Mouse (Mus musculus) neural tube, embryonic 12.5 days (tissue): ENCODE results near the gene Atp23. TPM values are rescaled to one million over a fixed set of nuclear protein-coding genes. Genes with fewer than 3 reads are reported as not detected.

Source experiments
- ATAC-seq: fragments of 200-750 bp; cut with Nextera tagmentation; 2 replicates; pipeline ENCODE4 v1.8.0; 2017; ENCODE audit warnings: low read depth, mild to moderate bottlenecking, moderate TSS enrichment, moderate library complexity; ENCODE audit not compliant: low FRiP score
- H3K27ac ChIP-seq: fragments of 300-500 bp; sonication (generic); 2 replicates; pipeline ENCODE4 v1.5.1; 2016
- H3K27me3 ChIP-seq: fragments of 300-500 bp; sonication (generic); replicated peaks from 2 replicates; pipeline ENCODE4 v1.6.1; 2016; ENCODE audit warnings: mild to moderate bottlenecking
- H3K36me3 ChIP-seq: fragments of 300-500 bp; sonication (generic); 2 replicates; pipeline ENCODE4 v1.6.1; 2016; ENCODE audit warnings: mild to moderate bottlenecking
- H3K4me1 ChIP-seq: fragments of 300-500 bp; sonication (generic); 2 replicates; pipeline ENCODE4 v1.6.1; 2016
- H3K4me2 ChIP-seq: fragments of 300-500 bp; sonication (generic); replicated peaks from 2 replicates; pipeline ENCODE4 v1.6.1; 2016; ENCODE audit warnings: mild to moderate bottlenecking
- H3K4me3 ChIP-seq: fragments of 300-500 bp; sonication (generic); 2 replicates; pipeline ENCODE4 v1.5.1; 2016
- H3K9ac ChIP-seq: fragments of 300-500 bp; sonication (generic); 2 replicates; pipeline ENCODE4 v1.6.1; 2016; ENCODE audit warnings: mild to moderate bottlenecking
- H3K9me3 ChIP-seq: fragments of 300-500 bp; sonication (generic); 2 replicates; pipeline ENCODE4 v1.6.1; 2016; ENCODE audit warnings: mild to moderate bottlenecking
- WGBS: fragments of 180-500 bp; shearing (Covaris S2); methylation state at CpG from one replicate; pipeline ENCODE4 v1.1.7; 2016; 5-methylcytosine and 5-hydroxymethylcytosine counted together
- polyA plus RNA-seq: library from polyadenylated mRNA; unstranded; fragments of >200 nt; fragmentation: Nextera tagmentation; extraction: Ambion mirVana; gene quantifications from 2 replicates; pipeline ENCODE4 v1.2.1, GENCODE M21; 2016

Atp23 gene
- polyA plus RNA-seq, 1 experiment from 2014 or later: 13.1 TPM

DNA sequence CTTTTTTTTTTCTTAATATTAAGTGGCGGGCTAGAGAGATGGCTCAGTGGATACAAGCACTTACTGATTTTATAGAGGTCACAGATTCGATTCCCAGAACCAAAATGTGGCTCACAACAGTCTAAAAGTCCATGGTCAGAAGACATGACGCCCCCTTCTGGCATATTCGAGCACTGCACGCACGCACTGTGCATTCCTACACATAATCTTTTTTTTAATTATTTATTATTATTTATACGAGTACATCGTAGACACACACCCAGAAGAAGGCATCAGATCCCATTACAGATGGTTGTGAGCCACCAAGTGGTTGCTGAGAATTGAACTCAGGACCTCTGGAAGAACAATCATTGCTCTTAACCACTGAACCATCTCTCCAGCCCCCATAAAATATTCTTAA is 3.9 kb upstream of the Atp23 start:
- Histone ChIP-seq H3K4me2 (peak overlapping the region; percentile 75), H3K27ac (no peak overlapping the region), H3K27me3 (no peaks in the 10 kb centered on the region), H3K36me3 (no peaks in the 10 kb centered on the region), H3K9me3 (no peaks in the 10 kb centered on the region), H3K9ac (no peak overlapping the region), H3K4me3 (peak overlapping the region; percentile 43; the same call in 1 of the 2 replicates), H3K4me1 (0 out of 2 replicates have a peak, but pooled peaks cover 9% of the 10 kb centered on the region)
- ATAC-seq: no peak
- WGBS: 65% methylated on average over 8 of the region's 8 CpGs

DNA sequence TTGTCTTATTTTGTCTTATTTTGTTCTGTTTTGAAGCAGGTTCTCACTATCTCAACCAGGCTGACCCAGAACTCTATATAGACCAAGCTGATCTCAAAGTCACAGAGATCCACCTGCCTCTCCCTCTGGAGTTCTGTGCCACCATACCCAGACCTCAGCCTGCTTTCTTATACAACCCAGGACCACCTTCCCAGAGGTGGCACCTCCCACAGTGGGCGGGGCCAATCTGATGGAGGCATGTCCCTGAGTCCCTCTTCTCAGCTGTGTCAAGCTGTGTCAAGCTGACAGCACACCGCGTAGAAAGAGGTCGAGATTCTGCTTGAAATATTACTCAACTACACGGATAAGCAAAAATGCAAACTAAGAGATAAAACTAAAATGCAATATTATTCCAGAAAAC is 3.1 kb upstream of the Atp23 start:
- Histone ChIP-seq H3K4me2 (no peak overlapping the region), H3K36me3 (no peaks in the 10 kb centered on the region), H3K27ac (no peak overlapping the region), H3K27me3 (no peaks in the 10 kb centered on the region), H3K9ac (no peak overlapping the region), H3K4me3 (no peak overlapping the region), H3K4me1 (0 out of 2 replicates have a peak, but pooled peaks cover 9% of the 10 kb centered on the region), H3K9me3 (no peaks in the 10 kb centered on the region)
- ATAC-seq: no peak
- WGBS: 31% methylated on average over 5 of the region's 5 CpGs

DNA sequence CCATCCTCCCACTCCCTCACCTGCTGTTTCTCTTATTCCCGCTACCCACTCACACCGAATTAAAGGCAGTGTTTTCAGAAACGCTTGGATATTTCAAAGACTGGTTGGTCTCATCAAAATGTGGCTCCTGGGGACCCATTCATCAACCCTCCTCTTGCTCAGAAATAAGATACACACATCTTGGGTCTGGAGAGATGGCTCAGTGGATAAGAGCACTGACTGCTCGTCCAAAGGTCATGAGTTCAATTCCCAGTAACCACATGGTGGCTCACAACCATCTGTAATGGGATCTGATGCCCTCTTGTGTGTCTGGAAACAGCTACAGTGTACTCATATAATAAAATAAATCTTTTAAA is 311 bp upstream of the Atp23 start:
- whole genome bisulfite sequencing: under 1% methylated on average over 4 of the region's 4 CpGs
- peak overlapping the region; percentile 69 for H3K4me3 ChIP-seq
- 0 out of 2 replicates have a peak, but pooled peaks cover 9% of the 10 kb centered on the region for H3K4me1 ChIP-seq
- ATAC-seq: peak; percentile 26
- no peaks in the 10 kb centered on the region for H3K36me3 ChIP-seq
- peak overlapping the region; percentile 99 for H3K4me2 ChIP-seq
- H3K9ac ChIP-seq: peak overlapping the region; percentile 68
- no peaks in the 10 kb centered on the region for H3K27me3 ChIP-seq
- no peaks in the 10 kb centered on the region for H3K9me3 ChIP-seq
- no peak overlapping the region for H3K27ac ChIP-seq

DNA sequence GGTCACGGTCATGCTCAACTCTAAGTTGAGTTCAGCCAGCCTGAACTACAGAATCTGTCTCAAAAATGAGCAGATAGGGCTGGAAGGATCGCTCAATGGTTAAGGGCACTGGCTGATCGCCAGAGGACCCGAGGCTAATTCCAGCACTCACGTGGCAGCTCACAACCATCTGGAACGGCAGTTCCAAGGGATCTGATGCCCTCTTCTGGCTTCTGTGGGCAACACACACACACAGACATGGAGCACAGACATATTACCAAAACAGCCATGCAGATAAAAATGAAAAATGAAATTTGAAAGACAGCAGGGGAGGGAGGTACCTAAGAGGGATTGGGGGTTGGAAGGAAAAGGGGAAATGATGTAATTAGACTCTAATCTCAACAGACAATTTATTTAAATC is 5.3 kb downstream of the Atp23 start:
- WGBS: 39% methylated on average over 6 of the region's 6 CpGs
- H3K27me3 ChIP-seq: no peaks in the 10 kb centered on the region
- H3K27ac ChIP-seq: no peak overlapping the region
- H3K4me2 ChIP-seq: no peak overlapping the region
- no peak overlapping the region for H3K9ac ChIP-seq
- H3K4me1 ChIP-seq: 0 out of 2 replicates have a peak, but pooled peaks cover 6% of the 10 kb centered on the region
- no peak overlapping the region for H3K4me3 ChIP-seq
- peaks cover 17% of the 10 kb centered on the region for H3K36me3 ChIP-seq
- no peak for ATAC-seq
- H3K9me3 ChIP-seq: no peaks in the 10 kb centered on the region

DNA sequence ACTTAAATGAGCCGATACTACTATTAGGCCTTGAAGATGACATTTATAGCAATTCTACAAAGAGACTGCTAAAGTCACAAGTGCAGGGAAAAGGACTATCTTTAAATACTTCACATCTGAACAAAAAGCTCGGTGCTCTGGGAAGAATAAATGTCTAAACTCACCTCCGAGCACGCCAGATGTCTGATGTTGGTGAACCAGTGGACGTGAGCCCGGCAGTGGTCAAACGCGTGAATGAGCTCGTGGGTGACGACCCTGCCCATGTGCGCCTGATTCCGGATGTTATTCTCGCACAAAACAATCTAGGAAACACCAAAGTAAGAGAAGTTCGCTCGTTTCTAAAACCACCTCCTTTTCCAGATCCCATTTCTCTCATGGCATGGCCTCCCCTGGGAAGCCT is 7.1 kb downstream of the Atp23 start:
- H3K36me3 ChIP-seq: peaks cover 35% of the 10 kb centered on the region
- WGBS: 96% methylated on average over 15 of the region's 15 CpGs
- no peaks in the 10 kb centered on the region for H3K4me1 ChIP-seq
- ATAC-seq: no peak
- H3K27me3 ChIP-seq: no peaks in the 10 kb centered on the region
- no peaks in the 10 kb centered on the region for H3K9me3 ChIP-seq
- H3K27ac ChIP-seq: no peak overlapping the region
- H3K9ac ChIP-seq: no peak overlapping the region
- H3K4me3 ChIP-seq: no peak overlapping the region
- no peak overlapping the region for H3K4me2 ChIP-seq

DNA sequence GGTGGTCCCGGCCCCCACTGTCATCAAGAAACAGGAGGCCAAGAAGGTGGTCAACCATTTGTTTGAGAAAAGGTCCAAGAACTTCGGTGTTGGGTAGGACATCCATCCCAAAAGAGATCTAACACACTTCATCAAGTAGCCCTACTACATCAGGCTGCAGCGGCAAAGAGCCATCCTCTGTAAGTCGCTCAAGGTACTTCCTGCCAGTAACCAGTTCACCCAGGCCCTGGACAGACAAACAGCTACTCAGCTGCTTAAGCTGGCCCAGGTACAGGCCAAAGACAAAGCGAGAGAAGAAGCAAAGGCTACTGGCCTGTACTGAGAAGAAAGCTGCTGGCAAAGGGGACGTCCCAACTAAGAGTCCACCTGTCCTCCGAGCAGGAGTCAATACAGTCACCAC is 8.0 kb downstream of the Atp23 start:
- ATAC-seq: no peak
- no peaks in the 10 kb centered on the region for H3K9me3 ChIP-seq
- no peak overlapping the region for H3K9ac ChIP-seq
- H3K4me1 ChIP-seq: no peaks in the 10 kb centered on the region
- no peak overlapping the region for H3K27ac ChIP-seq
- H3K27me3 ChIP-seq: no peaks in the 10 kb centered on the region
- H3K4me2 ChIP-seq: no peak overlapping the region
- peaks cover 44% of the 10 kb centered on the region for H3K36me3 ChIP-seq
- no peak overlapping the region for H3K4me3 ChIP-seq
- 98% methylated on average over 7 of the region's 7 CpGs for WGBS

DNA sequence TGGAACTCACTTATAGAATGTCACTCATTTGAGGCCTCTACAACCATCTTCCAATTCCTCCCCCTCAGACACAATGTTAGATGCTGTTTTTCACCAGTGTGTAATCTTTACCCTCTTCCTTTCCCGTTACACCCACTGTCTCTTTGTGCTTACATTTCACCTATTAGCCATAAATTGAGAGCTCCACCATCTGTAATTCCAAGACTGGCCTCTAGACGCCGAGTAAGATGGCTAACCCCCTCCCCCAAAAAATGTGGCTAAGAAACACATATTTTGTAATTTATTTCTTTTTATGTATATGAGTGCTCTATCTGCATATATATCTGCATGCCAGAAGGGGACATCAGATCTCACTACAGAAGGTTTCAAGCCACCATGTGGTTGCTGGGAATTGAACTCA is 27.4 kb downstream of the Atp23 start:
- Histone ChIP-seq H3K36me3 (no peaks in the 10 kb centered on the region), H3K27ac (no peak overlapping the region), H3K4me2 (no peak overlapping the region), H3K27me3 (no peaks in the 10 kb centered on the region), H3K4me1 (peaks cover 5% of the 10 kb centered on the region), H3K9me3 (no peaks in the 10 kb centered on the region), H3K4me3 (no peak overlapping the region), H3K9ac (no peak overlapping the region)
- ATAC-seq: no peak
- 87% methylated on average over 3 of the region's 3 CpGs for WGBS

DNA sequence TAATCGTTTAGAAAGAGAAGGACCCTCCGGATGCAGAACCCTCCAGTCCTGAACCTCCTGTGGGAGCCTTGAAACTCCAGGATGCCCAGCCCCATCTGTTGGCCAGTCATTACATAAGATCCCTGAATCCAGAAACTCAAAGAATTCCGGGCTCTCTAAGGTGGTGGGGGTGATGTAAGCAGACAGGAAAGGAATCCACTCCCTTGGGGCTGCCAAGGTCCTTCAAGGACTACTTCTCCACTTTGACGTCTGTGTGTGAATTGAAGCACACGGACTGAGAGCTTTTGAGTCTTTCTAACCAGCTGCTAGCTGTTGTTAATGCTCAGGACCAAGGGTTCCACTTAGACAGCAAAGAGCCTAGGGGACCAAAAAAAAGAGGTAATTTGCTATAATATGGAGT is 28.9 kb downstream of the Atp23 start:
- Histone ChIP-seq H3K4me2 (no peak overlapping the region), H3K4me1 (peaks cover 5% of the 10 kb centered on the region), H3K27ac (no peak overlapping the region), H3K36me3 (no peaks in the 10 kb centered on the region), H3K27me3 (no peaks in the 10 kb centered on the region), H3K9ac (no peak overlapping the region), H3K4me3 (no peak overlapping the region), H3K9me3 (no peaks in the 10 kb centered on the region)
- ATAC-seq: no peak
- WGBS: 75% methylated on average over 5 of the region's 5 CpGs

DNA sequence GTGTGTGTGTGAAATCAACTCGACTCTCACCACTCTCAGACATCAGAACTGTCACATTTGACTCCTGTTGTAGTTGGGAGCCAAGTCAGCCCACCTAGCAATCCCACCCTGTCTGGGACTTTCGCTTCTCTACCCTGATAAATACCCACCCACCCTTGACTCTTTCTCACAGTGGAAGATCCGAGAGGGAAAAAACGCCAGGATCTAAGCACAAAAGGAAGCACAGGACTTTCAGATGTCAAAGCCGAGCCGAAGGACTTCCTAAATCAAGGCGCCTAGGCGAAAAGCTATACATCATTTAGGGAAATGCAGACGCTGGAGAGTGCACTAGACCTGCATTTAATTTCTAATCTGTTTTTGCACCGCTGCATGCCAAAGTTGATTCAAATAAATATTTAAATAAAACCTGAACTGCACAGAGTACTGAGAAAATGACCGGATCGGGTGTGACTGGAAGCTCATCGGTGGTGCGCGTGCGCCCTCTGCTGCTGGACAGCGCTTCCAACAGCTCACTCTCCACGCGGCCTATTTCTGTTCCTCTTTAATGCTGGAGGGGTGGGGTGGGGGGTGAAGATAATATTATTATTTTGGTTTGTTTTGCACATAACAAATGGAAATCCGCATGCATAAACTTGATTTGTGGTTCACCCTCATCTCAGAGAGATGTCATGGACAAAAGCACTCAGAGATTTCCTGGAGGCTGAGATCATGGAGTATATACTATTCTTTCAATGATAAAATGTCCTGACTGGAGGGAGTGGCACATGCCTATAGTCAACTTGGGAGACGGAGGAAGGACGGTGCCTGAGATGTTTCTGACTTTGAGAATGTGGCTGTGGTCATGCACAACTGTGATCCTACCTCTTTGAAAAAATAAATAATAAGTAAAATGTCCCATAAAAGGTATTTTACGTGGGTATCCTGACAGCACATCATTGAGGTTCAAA is 31.5 kb downstream of the Atp23 start:
- H3K9me3 ChIP-seq: no peaks in the 10 kb centered on the region
- 30% methylated on average over 23 of the region's 23 CpGs for WGBS
- H3K27ac ChIP-seq: no peak overlapping the region
- peak; percentile 75 for ATAC-seq
- H3K4me3 ChIP-seq: no peak overlapping the region
- no peaks in the 10 kb centered on the region for H3K27me3 ChIP-seq
- H3K9ac ChIP-seq: no peak overlapping the region
- H3K36me3 ChIP-seq: no peaks in the 10 kb centered on the region
- H3K4me1 ChIP-seq: peaks cover 5% of the 10 kb centered on the region
- H3K4me2 ChIP-seq: peak overlapping the region; percentile 48

DNA sequence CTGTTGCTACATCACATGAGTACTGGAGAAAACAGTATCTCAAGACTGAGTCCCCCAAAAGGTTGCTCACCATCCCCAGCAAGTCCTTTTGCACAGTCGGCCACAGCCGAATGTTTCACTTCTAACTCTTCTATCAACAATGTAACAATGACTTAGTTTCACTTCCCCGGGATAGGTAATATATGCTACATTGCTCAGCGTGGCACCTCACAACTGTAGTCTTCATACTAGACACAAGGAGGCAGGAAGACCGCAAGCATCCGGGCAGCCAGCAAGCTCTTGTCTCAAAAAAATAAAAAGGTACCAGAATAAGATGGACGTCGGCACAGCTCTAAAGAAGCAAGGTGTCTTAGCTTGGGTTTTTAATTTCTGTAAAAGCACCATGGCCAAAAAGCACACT is 35.9 kb downstream of the Atp23 start:
- Histone ChIP-seq H3K4me1 (peaks cover 5% of the 10 kb centered on the region), H3K9ac (no peak overlapping the region), H3K27me3 (no peaks in the 10 kb centered on the region), H3K4me3 (no peak overlapping the region), H3K36me3 (no peaks in the 10 kb centered on the region), H3K27ac (no peak overlapping the region), H3K4me2 (no peak overlapping the region), H3K9me3 (no peaks in the 10 kb centered on the region)
- ATAC-seq: no peak
- WGBS: 95% methylated on average over 8 of the region's 8 CpGs

DNA sequence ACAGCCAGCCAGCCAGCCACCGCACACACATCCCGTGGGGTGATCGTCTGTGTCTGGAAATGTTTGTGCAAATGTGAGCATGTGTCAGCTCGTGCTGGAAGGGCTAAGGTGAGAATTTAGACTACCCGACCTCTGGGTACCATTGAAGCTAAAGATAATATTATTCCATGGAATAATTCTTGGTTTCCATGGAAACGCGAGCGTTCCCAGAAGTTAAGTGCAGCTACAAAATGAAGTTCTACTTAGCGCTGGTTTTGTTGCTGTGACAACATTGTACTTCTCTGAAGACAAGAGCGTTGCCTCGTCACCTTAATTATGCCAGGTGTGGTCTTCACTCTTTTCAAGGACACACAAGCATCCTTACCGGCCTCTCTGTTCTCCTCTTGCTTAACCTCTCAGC is 39.0 kb downstream of the Atp23 start:
- WGBS: 72% methylated on average over 12 of the region's 12 CpGs
- no peak overlapping the region for H3K4me3 ChIP-seq

DNA sequence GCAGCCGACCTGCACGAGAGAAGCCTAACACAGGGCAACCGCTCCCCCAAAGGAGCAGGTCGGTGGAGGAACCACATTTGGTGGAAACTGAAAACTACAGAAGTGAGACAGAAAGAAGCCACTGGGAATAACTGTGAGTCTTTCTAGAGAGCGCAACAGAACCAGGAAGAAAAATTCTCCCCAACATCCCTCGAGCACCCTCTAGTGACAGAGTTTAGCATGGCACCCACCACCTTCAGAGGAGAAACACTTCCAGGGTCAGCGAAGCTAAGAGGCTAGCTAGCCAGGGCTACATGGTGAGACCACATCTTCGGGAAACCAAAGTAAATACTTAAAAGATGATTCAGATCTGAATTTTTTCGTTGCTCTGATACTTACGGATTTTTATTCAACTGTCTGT is 47.9 kb downstream of the Atp23 start:
- Histone ChIP-seq H3K9me3 (no peaks in the 10 kb centered on the region), H3K36me3 (no peaks in the 10 kb centered on the region), H3K27me3 (no peaks in the 10 kb centered on the region), H3K4me1 (no peaks in the 10 kb centered on the region), H3K9ac (no peak overlapping the region), H3K4me2 (no peak overlapping the region), H3K4me3 (no peak overlapping the region), H3K27ac (no peak overlapping the region)
- WGBS: 81% methylated on average over 10 of the region's 10 CpGs
- no peak for ATAC-seq

More for the DNA sequence above, 39.0 kb downstream of the Atp23 start:
- Histone ChIP-seq H3K9me3 (no peaks in the 10 kb centered on the region), H3K27me3 (no peaks in the 10 kb centered on the region), H3K4me2 (no peak overlapping the region), H3K27ac (no peak overlapping the region), H3K9ac (no peak overlapping the region), H3K4me1 (no peaks in the 10 kb centered on the region), H3K36me3 (no peaks in the 10 kb centered on the region)
- no peak for ATAC-seq
